Mouse (Mus musculus): ENCODE data around the gene Znhit1. TPM values are rescaled to one million over a fixed set of nuclear protein-coding genes. Genes with fewer than 3 reads are reported as not detected.
"Not testable (repeated sequence)": the region's sequence is repeated elsewhere in the genome, so short reads cannot be mapped to it uniquely, and the experiment has no call there.

Gene Znhit1
- polyA plus RNA-seq, 1 experiment: 96.2 TPM

DNA sequence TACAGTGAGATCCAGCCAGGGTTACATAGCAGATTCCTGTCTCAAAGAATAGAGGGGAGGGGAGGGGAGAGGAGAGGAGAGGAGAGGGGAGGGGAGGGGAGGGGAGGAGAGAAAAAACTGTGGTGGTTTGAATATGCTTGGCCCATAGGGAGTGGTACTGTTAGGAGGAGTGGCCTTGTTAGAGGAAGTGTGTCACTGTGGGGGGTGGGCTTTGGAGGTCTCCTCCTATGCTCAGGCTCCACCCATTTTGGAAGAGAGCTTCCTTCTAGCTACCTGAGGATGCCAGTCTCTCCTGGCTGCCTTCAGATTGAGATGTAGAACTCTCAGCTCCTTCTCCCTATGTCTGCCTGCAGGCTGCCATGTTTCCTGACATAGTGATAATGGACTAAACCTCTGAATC, 39.9 kb downstream of the Znhit1 start:
- H3K27ac ChIP-seq (ENCODE audit: insufficient read depth, low read length): no peak overlapping the region

GRCm38 (mm10) chr5:136945084-136945483, 42.7 kb downstream of the Znhit1 start:
- no peak overlapping the region for H3K4me3 ChIP-seq (ENCODE audit: insufficient read depth, low read length)
- no peak for TF ChIP-seq POLR2A (IDR thresholded peaks at IDR 0.05; ENCODE audit: extremely low read depth, insufficient read depth, low read length)
- TF ChIP-seq CTCF (IDR thresholded peaks at IDR 0.05; ENCODE audit: extremely low read depth, insufficient read depth, low read length): no peak
- no peaks in the 10 kb centered on the region for H3K4me1 ChIP-seq (ENCODE audit: control insufficient read depth, insufficient read depth, low read length)
- H3K27ac ChIP-seq (ENCODE audit: insufficient read depth, low read length): no peak overlapping the region

More for the DNA sequence above, 39.9 kb downstream of the Znhit1 start:
- TF ChIP-seq CTCF (IDR thresholded peaks at IDR 0.05; ENCODE audit: extremely low read depth, insufficient read depth, low read length) (no peak), POLR2A (IDR thresholded peaks at IDR 0.05; ENCODE audit: extremely low read depth, insufficient read depth, low read length) (no peak)
- H3K4me3 ChIP-seq (ENCODE audit: insufficient read depth, low read length): no peak overlapping the region
- H3K4me1 ChIP-seq (ENCODE audit: control insufficient read depth, insufficient read depth, low read length): no peaks in the 10 kb centered on the region

DNA sequence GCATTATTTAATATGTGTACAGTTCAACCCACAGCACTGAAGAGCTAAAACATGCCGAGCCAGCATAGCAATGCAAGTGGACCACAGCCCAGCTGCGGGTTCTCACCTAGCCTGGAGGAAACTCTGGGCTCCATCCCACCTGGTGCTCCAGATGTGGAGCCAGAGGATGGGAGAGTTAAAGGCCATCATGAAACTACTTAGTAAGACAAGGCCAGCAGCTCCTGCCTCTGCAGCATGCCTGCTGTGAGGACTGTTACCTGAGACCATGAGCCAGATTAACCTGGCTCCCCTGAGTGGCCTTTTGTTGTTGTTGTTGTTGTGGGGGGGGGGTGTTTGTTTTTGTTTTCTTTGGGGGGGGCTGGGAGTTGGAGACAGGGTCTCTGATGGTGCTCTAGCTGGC, 44.4 kb downstream of the Znhit1 start:
- Histone ChIP-seq H3K27ac (ENCODE audit: insufficient read depth, low read length) (no peak overlapping the region), H3K4me1 (ENCODE audit: control insufficient read depth, insufficient read depth, low read length) (no peaks in the 10 kb centered on the region), H3K4me3 (ENCODE audit: insufficient read depth, low read length) (no peak overlapping the region)
- no peak for TF ChIP-seq CTCF (IDR thresholded peaks at IDR 0.05; ENCODE audit: extremely low read depth, insufficient read depth, low read length)
- TF ChIP-seq POLR2A (IDR thresholded peaks at IDR 0.05; ENCODE audit: extremely low read depth, insufficient read depth, low read length): no peak

DNA sequence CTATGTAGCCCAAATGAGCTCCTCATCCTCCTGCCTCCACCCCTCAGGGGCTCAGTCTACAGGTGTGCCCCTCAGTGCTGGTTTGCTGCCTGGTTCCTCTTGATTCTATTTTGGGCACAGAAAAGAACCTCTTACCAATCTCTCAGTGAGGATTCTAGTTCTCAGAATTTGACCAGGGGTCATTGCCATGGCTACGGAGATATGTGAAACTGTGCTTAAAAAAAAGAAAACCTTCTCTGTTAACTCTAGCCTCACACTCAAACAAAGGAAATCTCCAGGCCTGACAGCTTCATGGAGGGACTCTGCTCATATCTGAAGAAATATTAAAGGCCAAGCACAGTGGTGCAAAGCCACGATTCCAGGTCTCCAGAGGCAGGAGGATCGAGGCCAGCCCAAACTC, 45.0 kb downstream of the Znhit1 start:
- TF ChIP-seq POLR2A (IDR thresholded peaks at IDR 0.05; ENCODE audit: extremely low read depth, insufficient read depth, low read length): no peak
- TF ChIP-seq CTCF (IDR thresholded peaks at IDR 0.05; ENCODE audit: extremely low read depth, insufficient read depth, low read length): no peak
- no peak overlapping the region for H3K27ac ChIP-seq (ENCODE audit: insufficient read depth, low read length)

GRCm38 (mm10) chr5:136940845-136941560, 46.8 kb downstream of the Znhit1 start:
- H3K4me1 ChIP-seq (ENCODE audit: control insufficient read depth, insufficient read depth, low read length): no peaks in the 10 kb centered on the region
- H3K4me3 ChIP-seq (ENCODE audit: insufficient read depth, low read length): no peak overlapping the region
- H3K27ac ChIP-seq (ENCODE audit: insufficient read depth, low read length): no peak overlapping the region
- TF ChIP-seq POLR2A (IDR thresholded peaks at IDR 0.05; ENCODE audit: extremely low read depth, insufficient read depth, low read length): no peak
- no peak for TF ChIP-seq CTCF (IDR thresholded peaks at IDR 0.05; ENCODE audit: extremely low read depth, insufficient read depth, low read length)

More for the DNA sequence above, 45.0 kb downstream of the Znhit1 start:
- no peaks in the 10 kb centered on the region for H3K4me1 ChIP-seq (ENCODE audit: control insufficient read depth, insufficient read depth, low read length)
- no peak overlapping the region for H3K4me3 ChIP-seq (ENCODE audit: insufficient read depth, low read length)

DNA sequence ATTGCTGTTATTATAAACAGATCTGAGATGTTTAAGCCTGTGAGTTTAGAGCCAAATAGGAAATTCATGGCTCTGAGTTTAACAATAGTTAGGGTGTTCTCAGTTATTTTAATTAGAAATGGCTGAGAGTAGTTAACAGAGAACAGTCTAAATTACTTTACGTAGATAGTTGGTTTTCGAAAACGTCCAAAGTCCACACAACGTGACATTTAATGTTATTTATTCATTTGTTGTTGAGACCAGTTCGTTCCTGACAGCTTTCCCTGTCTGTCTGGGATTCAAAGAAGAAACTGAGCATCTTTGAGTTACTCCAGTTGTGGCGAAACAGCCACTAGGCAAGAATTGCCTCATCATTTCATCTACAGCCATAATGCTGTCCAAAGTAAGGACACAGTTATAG, 47.8 kb downstream of the Znhit1 start:
- H3K4me1 ChIP-seq (ENCODE audit: control insufficient read depth, insufficient read depth, low read length); H3K4me3 ChIP-seq (ENCODE audit: insufficient read depth, low read length); H3K27ac ChIP-seq (ENCODE audit: insufficient read depth, low read length): not testable (repeated sequence)

DNA sequence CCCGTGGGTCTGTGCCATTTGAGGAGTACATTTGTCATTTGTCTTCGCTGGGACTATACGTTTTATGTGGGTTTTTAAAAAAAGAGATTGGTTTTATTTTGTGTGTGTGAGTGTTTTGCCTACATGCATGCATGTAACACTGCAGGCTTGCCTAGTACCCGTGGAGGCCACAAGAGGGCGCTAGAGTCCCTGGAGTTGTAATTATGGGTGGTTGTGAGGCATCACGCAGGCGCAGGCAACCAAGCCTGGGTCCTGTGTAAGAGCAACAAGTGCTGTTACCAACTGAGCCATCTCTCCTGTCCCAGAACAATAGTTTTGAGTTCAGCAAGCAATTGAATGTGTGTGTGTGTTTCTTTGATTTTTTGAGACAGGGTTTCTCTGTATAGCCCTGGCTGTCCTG, 48.5 kb downstream of the Znhit1 start:
- TF ChIP-seq CTCF (IDR thresholded peaks at IDR 0.05; ENCODE audit: extremely low read depth, insufficient read depth, low read length): peak; percentile 34; the same call in 1 of the 2 replicates
- no peak for TF ChIP-seq POLR2A (IDR thresholded peaks at IDR 0.05; ENCODE audit: extremely low read depth, insufficient read depth, low read length)
- H3K27ac ChIP-seq (ENCODE audit: insufficient read depth, low read length): no peak overlapping the region
- H3K4me1 ChIP-seq (ENCODE audit: control insufficient read depth, insufficient read depth, low read length): no peaks in the 10 kb centered on the region
- no peak overlapping the region for H3K4me3 ChIP-seq (ENCODE audit: insufficient read depth, low read length)

DNA sequence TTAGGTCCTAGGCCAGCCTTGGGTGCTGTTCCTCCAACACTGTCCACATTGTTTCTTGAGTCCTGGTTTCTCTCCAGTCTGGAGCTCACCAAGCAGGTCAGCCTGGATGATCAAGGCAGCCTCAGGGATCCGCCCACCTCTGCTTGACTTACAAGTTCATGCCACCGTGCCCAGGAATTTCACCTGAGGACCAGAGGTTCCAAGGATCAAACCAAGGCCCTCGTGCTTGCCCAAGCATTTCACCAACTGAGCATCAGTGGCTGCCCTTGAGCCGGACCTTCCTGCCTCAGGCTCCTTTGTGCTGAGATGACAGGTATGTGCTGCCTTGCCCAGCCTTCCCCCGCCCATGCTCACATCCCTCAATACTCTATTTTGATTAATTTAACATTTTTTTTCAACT, 50.2 kb downstream of the Znhit1 start:
- Histone ChIP-seq H3K4me1 (ENCODE audit: control insufficient read depth, insufficient read depth, low read length) (no peaks in the 10 kb centered on the region), H3K27ac (ENCODE audit: insufficient read depth, low read length) (no peak overlapping the region), H3K4me3 (ENCODE audit: insufficient read depth, low read length) (no peak overlapping the region)
- TF ChIP-seq CTCF (IDR thresholded peaks at IDR 0.05; ENCODE audit: extremely low read depth, insufficient read depth, low read length): no peak
- TF ChIP-seq POLR2A (IDR thresholded peaks at IDR 0.05; ENCODE audit: extremely low read depth, insufficient read depth, low read length): no peak

- Histone ChIP-seq H3K4me3 (ENCODE audit: insufficient read depth, low read length) (no peak overlapping the region), H3K27ac (ENCODE audit: insufficient read depth, low read length) (no peak overlapping the region), H3K4me1 (ENCODE audit: control insufficient read depth, insufficient read depth, low read length) (no peaks in the 10 kb centered on the region)
- TF ChIP-seq POLR2A (IDR thresholded peaks at IDR 0.05; ENCODE audit: extremely low read depth, insufficient read depth, low read length) (no peak), CTCF (IDR thresholded peaks at IDR 0.05; ENCODE audit: extremely low read depth, insufficient read depth, low read length) (no peak)
Observed at GRCm38 (mm10) chr5:136936750-136937149, 51.1 kb downstream of the Znhit1 start.

- no peaks in the 10 kb centered on the region for H3K4me1 ChIP-seq (ENCODE audit: control insufficient read depth, insufficient read depth, low read length)
- H3K4me3 ChIP-seq (ENCODE audit: insufficient read depth, low read length): no peak overlapping the region
- H3K27ac ChIP-seq (ENCODE audit: insufficient read depth, low read length): no peak overlapping the region
- no peak for TF ChIP-seq POLR2A (IDR thresholded peaks at IDR 0.05; ENCODE audit: extremely low read depth, insufficient read depth, low read length)
- peak; percentile 39; the same call in 1 of the 2 replicates for TF ChIP-seq CTCF (IDR thresholded peaks at IDR 0.05; ENCODE audit: extremely low read depth, insufficient read depth, low read length)
Observed at GRCm38 (mm10) chr5:136935905-136936695, 51.7 kb downstream of the Znhit1 start.
